Mouse (Mus musculus): ENCODE results near the gene Orai1. TPM values are rescaled to one million over a fixed set of nuclear protein-coding genes. Genes with fewer than 3 reads are reported as not detected.
"Not testable (repeated sequence)": the region's sequence is repeated elsewhere in the genome, so short reads cannot be mapped to it uniquely, and the experiment has no call there.

Gene Orai1
- polyA plus RNA-seq, 1 experiment: 133 TPM

DNA sequence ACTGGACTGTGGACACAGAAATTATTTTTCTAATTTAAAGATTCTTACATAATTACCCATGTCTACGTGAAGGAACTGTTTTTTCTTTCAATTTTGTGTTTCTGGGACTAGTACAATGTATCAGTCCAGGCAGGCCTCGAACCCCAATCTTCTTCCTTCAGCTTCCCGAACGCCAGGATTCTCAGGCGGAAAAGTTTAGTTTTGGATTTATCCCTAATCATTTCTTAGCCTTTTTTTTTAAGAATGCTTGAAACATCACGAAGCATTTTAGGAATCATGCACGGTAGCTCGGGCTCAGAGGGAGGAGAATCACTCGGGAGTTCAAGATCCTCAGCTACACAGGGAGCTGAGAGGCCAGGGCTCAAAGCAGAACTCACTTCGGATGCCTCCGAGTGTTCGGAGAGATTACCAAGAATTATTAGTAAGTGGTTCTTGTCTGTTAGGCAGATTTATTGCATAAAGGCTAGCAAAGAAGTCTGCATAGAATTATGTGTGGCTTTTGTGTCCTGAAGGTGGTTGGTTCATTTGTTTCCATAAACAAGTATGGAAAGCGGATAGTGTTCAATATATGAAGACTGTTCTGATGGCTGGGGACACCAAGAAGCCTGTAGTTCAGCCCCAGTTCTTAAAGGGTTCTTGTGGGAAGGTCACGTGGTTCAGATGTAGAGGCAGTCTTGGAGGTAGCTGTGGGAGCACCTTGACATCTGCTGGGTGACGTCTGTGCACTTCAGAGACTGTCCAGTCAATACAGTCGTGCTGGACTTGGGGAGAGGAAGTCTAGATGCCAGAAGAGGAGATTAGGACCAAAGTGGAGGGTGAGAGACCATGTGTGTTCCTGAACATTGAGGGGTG is 43.6 kb downstream of the Orai1 start:
- WGBS: 26% methylated on average over 16 of the region's 16 CpGs
- no peaks in the 10 kb centered on the region for H3K27me3 ChIP-seq (ENCODE audit: control insufficient read depth, insufficient read depth, low read length)
- H3K4me3 ChIP-seq (ENCODE audit: low read depth, low read length): peak overlapping the region; percentile 66
- H3K27ac ChIP-seq (ENCODE audit: insufficient read depth, low read depth, low read length): peak overlapping the region; percentile 50
- H3K4me1 ChIP-seq (ENCODE audit: control insufficient read depth, insufficient read depth, insufficient read length, low read length): no peaks in the 10 kb centered on the region; the same call in 1 of the 2 replicates
- no peak for TF ChIP-seq POLR2A (IDR thresholded peaks at IDR 0.05; ENCODE audit: low read depth, low read length)
- TF ChIP-seq CTCF (IDR thresholded peaks at IDR 0.05; ENCODE audit: extremely low read depth, insufficient read length, insufficient replicate concordance, low read depth, low read length): no peak
- no peaks in the 10 kb centered on the region for H3K36me3 ChIP-seq (ENCODE audit: control insufficient read depth, insufficient read depth, low read length)

DNA sequence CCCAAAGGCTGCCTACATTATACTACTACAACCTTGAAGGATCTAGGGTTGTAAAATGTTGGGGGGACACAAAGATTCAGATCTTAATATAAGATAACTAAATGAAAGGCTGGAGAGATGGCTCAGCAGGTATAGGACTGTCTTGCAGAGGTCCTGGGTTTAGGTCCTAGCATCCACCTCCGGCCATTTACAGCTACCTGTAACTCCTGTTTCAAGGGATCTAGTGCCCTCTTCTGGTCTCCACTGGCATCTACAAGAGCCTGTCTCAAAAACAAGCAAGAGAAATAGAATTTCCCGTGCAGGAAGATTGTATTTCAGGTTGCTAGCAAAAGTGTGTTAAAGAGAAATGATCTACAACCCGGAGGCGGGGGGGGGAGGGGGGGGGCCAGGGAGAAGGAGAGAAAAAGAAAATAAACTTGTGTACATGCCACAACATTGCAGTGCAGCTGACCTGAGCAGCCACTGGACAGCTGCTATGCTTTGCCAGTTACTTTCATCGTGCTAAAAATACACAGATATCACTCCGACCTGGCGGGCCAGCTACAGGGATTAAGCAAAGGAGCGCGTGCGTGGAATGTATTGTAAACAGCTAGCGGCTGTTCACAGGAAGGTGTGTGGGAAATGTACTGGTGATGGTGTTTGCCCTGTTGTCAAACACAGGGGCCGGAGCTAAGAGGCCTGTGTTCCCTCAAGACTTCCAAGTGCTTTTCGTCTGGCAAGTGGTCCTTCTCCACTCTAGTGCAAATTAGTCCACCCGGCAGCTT is 45.1 kb downstream of the Orai1 start:
- Histone ChIP-seq H3K4me3 (ENCODE audit: low read depth, low read length) (no peak overlapping the region), H3K4me1 (ENCODE audit: control insufficient read depth, insufficient read depth, insufficient read length, low read length) (no peaks in the 10 kb centered on the region; the same call in 1 of the 2 replicates), H3K36me3 (ENCODE audit: control insufficient read depth, insufficient read depth, low read length) (no peaks in the 10 kb centered on the region), H3K27ac (ENCODE audit: insufficient read depth, low read depth, low read length) (peak overlapping the region; percentile 55), H3K27me3 (ENCODE audit: control insufficient read depth, insufficient read depth, low read length) (no peaks in the 10 kb centered on the region)
- TF ChIP-seq POLR2A (IDR thresholded peaks at IDR 0.05; ENCODE audit: low read depth, low read length): no peak
- TF ChIP-seq CTCF (IDR thresholded peaks at IDR 0.05; ENCODE audit: extremely low read depth, insufficient read length, insufficient replicate concordance, low read depth, low read length): peak; percentile 56; the same call in 1 of the 2 replicates
- WGBS: 39% methylated on average over 14 of the region's 14 CpGs

DNA sequence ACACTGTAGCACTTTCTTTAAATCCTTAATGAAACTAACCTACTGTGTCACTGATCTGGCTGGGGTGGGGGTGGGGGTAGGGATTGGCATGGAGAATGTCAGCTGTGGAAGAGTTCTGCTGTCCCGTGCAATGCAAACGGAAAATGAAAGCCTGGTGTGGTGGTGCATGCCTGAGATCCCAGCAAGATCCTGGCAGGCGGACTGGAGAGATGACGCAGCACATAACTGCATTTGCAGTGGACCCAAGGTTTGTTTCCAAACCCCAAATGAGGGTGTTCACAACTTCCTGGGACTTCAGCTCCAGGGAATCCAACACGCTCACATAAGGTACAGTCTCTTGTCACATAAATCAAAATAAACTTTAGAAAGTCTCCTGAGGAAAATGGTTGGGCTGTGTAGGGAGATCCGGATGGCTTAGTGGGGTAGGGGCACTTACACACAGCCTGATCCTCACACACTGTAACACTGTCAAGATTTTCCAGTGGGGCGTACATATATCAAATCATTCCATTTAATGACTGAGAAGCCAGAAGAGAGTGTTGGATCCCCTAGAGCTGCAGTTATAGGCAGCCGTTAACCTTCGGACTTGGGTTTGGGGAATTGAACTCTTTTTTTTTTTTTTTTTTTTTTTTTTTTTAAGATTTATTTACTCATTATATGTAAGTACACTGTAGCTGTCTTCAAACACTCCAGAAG is 46.0 kb downstream of the Orai1 start:
- TF ChIP-seq POLR2A (IDR thresholded peaks at IDR 0.05; ENCODE audit: low read depth, low read length) (no peak), CTCF (IDR thresholded peaks at IDR 0.05; ENCODE audit: extremely low read depth, insufficient read length, insufficient replicate concordance, low read depth, low read length) (no peak)
- H3K27me3 ChIP-seq (ENCODE audit: control insufficient read depth, insufficient read depth, low read length): no peaks in the 10 kb centered on the region
- WGBS: 60% methylated on average over 9 of the region's 9 CpGs
- H3K36me3 ChIP-seq (ENCODE audit: control insufficient read depth, insufficient read depth, low read length): no peaks in the 10 kb centered on the region
- H3K4me3 ChIP-seq (ENCODE audit: low read depth, low read length): no peak overlapping the region
- no peaks in the 10 kb centered on the region; the same call in 1 of the 2 replicates for H3K4me1 ChIP-seq (ENCODE audit: control insufficient read depth, insufficient read depth, insufficient read length, low read length)
- H3K27ac ChIP-seq (ENCODE audit: insufficient read depth, low read depth, low read length): peak overlapping the region; percentile 55

DNA sequence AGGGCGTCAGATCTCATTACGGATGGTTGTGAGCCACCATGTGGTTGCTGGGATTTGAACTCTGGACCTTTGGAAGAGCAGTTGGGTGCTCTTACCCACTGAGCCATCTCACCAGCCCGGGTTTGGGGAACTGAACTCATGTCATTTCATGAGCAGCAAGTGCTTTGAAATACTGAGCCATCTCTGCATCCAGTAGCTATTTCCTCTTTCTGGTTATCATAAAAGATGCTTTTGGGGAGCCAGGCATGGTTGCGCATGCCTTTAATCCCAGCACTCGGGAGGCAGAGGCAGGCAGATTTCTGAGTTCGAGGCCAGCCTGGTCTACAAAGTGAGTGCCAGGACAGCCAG is 46.5 kb downstream of the Orai1 start:
- 59% methylated on average over 6 of the region's 6 CpGs for WGBS
- not testable (repeated sequence) for H3K4me3 ChIP-seq (ENCODE audit: low read depth, low read length); H3K27me3 ChIP-seq (ENCODE audit: control insufficient read depth, insufficient read depth, low read length); H3K36me3 ChIP-seq (ENCODE audit: control insufficient read depth, insufficient read depth, low read length); H3K27ac ChIP-seq (ENCODE audit: insufficient read depth, low read depth, low read length); H3K4me1 ChIP-seq (ENCODE audit: control insufficient read depth, insufficient read depth, insufficient read length, low read length)

DNA sequence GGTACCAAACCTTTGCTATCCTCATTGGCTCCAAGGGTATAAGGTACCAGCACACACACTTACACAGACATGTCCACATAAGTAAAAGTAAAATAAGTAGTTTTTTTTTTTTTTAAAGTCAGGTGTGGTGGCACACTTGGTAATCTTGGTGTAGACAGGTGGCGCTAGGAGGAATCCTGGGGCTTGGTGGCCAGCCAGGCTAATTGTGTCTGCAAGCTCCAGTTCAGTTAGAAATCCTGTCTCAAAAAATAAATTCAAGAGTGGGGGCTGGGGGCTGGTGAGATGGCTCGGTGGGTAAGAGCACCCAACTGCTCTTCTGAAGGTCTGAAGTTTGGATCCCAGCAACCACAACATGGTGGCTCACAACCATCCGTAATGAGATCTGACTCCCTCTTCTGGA is 48.3 kb downstream of the Orai1 start:
- Histone ChIP-seq H3K4me1 (ENCODE audit: control insufficient read depth, insufficient read depth, insufficient read length, low read length) (no peaks in the 10 kb centered on the region; the same call in 1 of the 2 replicates), H3K27me3 (ENCODE audit: control insufficient read depth, insufficient read depth, low read length) (no peaks in the 10 kb centered on the region), H3K27ac (ENCODE audit: insufficient read depth, low read depth, low read length) (no peak overlapping the region), H3K36me3 (ENCODE audit: control insufficient read depth, insufficient read depth, low read length) (no peaks in the 10 kb centered on the region), H3K4me3 (ENCODE audit: low read depth, low read length) (no peak overlapping the region)
- 82% methylated on average over 3 of the region's 3 CpGs for whole genome bisulfite sequencing
- TF ChIP-seq POLR2A (IDR thresholded peaks at IDR 0.05; ENCODE audit: low read depth, low read length) (no peak), CTCF (IDR thresholded peaks at IDR 0.05; ENCODE audit: extremely low read depth, insufficient read length, insufficient replicate concordance, low read depth, low read length) (no peak)

DNA sequence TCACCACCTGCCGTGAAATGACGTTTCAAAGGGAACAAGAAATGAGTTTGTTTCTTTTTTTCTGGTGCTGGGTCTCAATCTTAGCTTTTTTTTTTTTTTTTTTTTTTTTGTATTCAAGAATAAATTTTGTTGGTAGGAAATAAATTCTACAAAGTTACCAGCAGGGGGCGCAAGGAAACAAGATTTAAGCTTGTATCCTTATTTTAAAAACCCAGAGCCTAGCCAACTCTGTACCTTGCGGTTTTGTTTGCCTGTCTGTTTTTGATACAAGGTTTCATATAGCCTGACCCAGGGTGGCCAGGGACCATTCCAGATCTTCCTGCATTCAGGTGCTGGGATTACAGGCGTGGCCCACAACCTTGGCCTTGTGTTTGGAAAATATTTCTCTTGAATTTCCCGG is 49.3 kb downstream of the Orai1 start:
- 25% methylated on average over 6 of the region's 6 CpGs for WGBS
- TF ChIP-seq POLR2A (IDR thresholded peaks at IDR 0.05; ENCODE audit: low read depth, low read length) (no peak), CTCF (IDR thresholded peaks at IDR 0.05; ENCODE audit: extremely low read depth, insufficient read length, insufficient replicate concordance, low read depth, low read length) (peak; percentile 39; the same call in 1 of the 2 replicates)
- no peaks in the 10 kb centered on the region for H3K36me3 ChIP-seq (ENCODE audit: control insufficient read depth, insufficient read depth, low read length)
- no peaks in the 10 kb centered on the region for H3K4me1 ChIP-seq (ENCODE audit: control insufficient read depth, insufficient read depth, insufficient read length, low read length)
- H3K27me3 ChIP-seq (ENCODE audit: control insufficient read depth, insufficient read depth, low read length): no peaks in the 10 kb centered on the region
- H3K27ac ChIP-seq (ENCODE audit: insufficient read depth, low read depth, low read length): no peak overlapping the region
- no peak overlapping the region for H3K4me3 ChIP-seq (ENCODE audit: low read depth, low read length)

Data from small intestine, adult 2 months (tissue).